Mouse (Mus musculus) myocyte (in vitro differentiated cells): ENCODE measurements at regions not wholly inside any gene's neighbourhood (a gene's known extent, or its start where the extent isn't known, plus 50 kb on each side); places are given as distances from the start of the nearest gene placed in this dataset.

Experiments used
- H3K27me3 ChIP-seq: one replicate; pipeline ENCODE4 v1.6.1; 2011; ENCODE audit not compliant: control insufficient read depth, insufficient read depth, insufficient read length
- H3K36me3 ChIP-seq: one replicate; pipeline ENCODE4 v1.6.1; 2011; ENCODE audit not compliant: control insufficient read depth, insufficient read depth
- H3K4me2 ChIP-seq: one replicate; pipeline ENCODE4 v1.6.1; 2011; ENCODE audit warnings: low read depth, control low read depth
- H3K4me3 ChIP-seq: one replicate; pipeline ENCODE4 v1.5.1; 2011; ENCODE audit warnings: mild to moderate bottlenecking, control low read depth, moderate library complexity
- H3K79me2 ChIP-seq: one replicate; pipeline ENCODE4 v1.6.1; 2011; ENCODE audit not compliant: control insufficient read depth, insufficient read depth
- H3ac ChIP-seq: one replicate; pipeline ENCODE4 v1.6.1; 2011; ENCODE audit not compliant: control insufficient read depth, insufficient read length
- CEBPB ChIP-seq: IDR thresholded peaks from 2 replicates; pipeline ENCODE4 v1.6.1; 2011; ENCODE audit warnings: mild to moderate bottlenecking, moderate library complexity; ENCODE audit not compliant: poor library complexity, insufficient read depth, severe bottlenecking
- E2F4 ChIP-seq: IDR thresholded peaks from one replicate; pipeline ENCODE4 v1.6.1; 2011; ENCODE audit warnings: mild to moderate bottlenecking, control low read depth, moderate library complexity; ENCODE audit not compliant: insufficient read depth
- MAX ChIP-seq: IDR thresholded peaks from one replicate; pipeline ENCODE4 v1.6.1; 2011; ENCODE audit warnings: low read depth, mild to moderate bottlenecking, control low read depth
- MYOD1 ChIP-seq, 3 experiments: IDR thresholded peaks; one replicate each; pipeline ENCODE4 v1.6.1; 2011; ENCODE audit warnings: control low read depth in 2 of 3, low read depth in 2 of 3, mild to moderate bottlenecking in 2 of 3, moderate library complexity in 1 of 3; ENCODE audit not compliant: insufficient read length in 2 of 3, control insufficient read depth in 1 of 3
- MYOG ChIP-seq, 3 experiments: IDR thresholded peaks; one replicate each; pipeline ENCODE4 v1.6.1; 2011; ENCODE audit warnings: control low read depth in 2 of 3, low read depth in 2 of 3, mild to moderate bottlenecking in 2 of 3; ENCODE audit not compliant: insufficient read length in 2 of 3, control insufficient read depth in 1 of 3, insufficient read depth in 1 of 3
- POLR2A ChIP-seq: IDR thresholded peaks from one replicate; pipeline ENCODE4 v1.6.1; 2011; ENCODE audit warnings: low read depth, mild to moderate bottlenecking, control low read depth, moderate library complexity; ENCODE audit not compliant: insufficient read length
- POLR2AphosphoS2 ChIP-seq: IDR thresholded peaks from one replicate; pipeline ENCODE4 v1.6.1; 2011; ENCODE audit warnings: low read depth, control low read depth; ENCODE audit not compliant: insufficient read length
- REST ChIP-seq: IDR thresholded peaks from one replicate; pipeline ENCODE4 v1.6.1; 2011; ENCODE audit warnings: mild to moderate bottlenecking, control low read depth, moderate library complexity; ENCODE audit not compliant: insufficient read depth, insufficient read length
- SRF ChIP-seq: IDR thresholded peaks from one replicate; pipeline ENCODE4 v1.6.1; 2011; ENCODE audit warnings: low read depth; ENCODE audit not compliant: control insufficient read depth, insufficient read length
- TCF12 ChIP-seq: IDR thresholded peaks from one replicate; pipeline ENCODE4 v1.6.1; 2011; ENCODE audit warnings: mild to moderate bottlenecking, control low read depth; ENCODE audit not compliant: poor library complexity, insufficient read depth, severe bottlenecking
- TCF3 ChIP-seq: IDR thresholded peaks from one replicate; pipeline ENCODE4 v1.6.1; 2011; ENCODE audit warnings: low read depth, control low read depth; ENCODE audit not compliant: insufficient read length
- USF1 ChIP-seq: IDR thresholded peaks from one replicate; pipeline ENCODE4 v1.6.1; 2011; ENCODE audit warnings: low read depth, mild to moderate bottlenecking, control low read depth, moderate library complexity

- no peak for TF ChIP-seq MAX
- TF ChIP-seq SRF = no peak
- TF ChIP-seq CEBPB = no peak
- no peak for TF ChIP-seq MYOG (IDR thresholded peaks at IDR 0.05; ENCODE audit: control insufficient read depth in 1 of 3, insufficient read depth in 1 of 3, insufficient read length in 2 of 3, low read depth in 2 of 3)
- no peak for TF ChIP-seq REST
- no peak for TF ChIP-seq TCF3
- no peak for TF ChIP-seq USF1
- TF ChIP-seq E2F4 = no peak
- no peak for TF ChIP-seq POLR2AphosphoS2
- TF ChIP-seq MYOD1 (IDR thresholded peaks at IDR 0.05; ENCODE audit: control insufficient read depth in 1 of 3, insufficient read length in 2 of 3, low read depth in 2 of 3) = no peak
- TF ChIP-seq TCF12 = no peak
- no peak overlapping the region for H3ac ChIP-seq
- H3K36me3 ChIP-seq = no peaks in the 10 kb centered on the region
- H3K4me2 ChIP-seq = no peak overlapping the region
- H3K27me3 ChIP-seq = no peaks in the 10 kb centered on the region
- no peak overlapping the region for H3K4me3 ChIP-seq
- H3K79me2 ChIP-seq = no peaks in the 10 kb centered on the region
Observed at GRCm38 (mm10) chr10:111867538-111867937, 104.9 kb upstream of the Krr1 start.

GRCm38 (mm10) chr10:111880354-111880753, 92.1 kb upstream of the Krr1 start:
- Histone ChIP-seq H3K27me3 (no peaks in the 10 kb centered on the region), H3K79me2 (no peaks in the 10 kb centered on the region), H3K36me3 (no peaks in the 10 kb centered on the region), H3ac (no peak overlapping the region), H3K4me3 (no peak overlapping the region), H3K4me2 (no peak overlapping the region)
- no peak for TF ChIP-seq MYOG (IDR thresholded peaks at IDR 0.05; ENCODE audit: control insufficient read depth in 1 of 3, insufficient read depth in 1 of 3, insufficient read length in 2 of 3, low read depth in 2 of 3)
- TF ChIP-seq CEBPB = no peak
- TF ChIP-seq E2F4 = no peak
- TF ChIP-seq MAX = no peak
- TF ChIP-seq POLR2A = no peak
- TF ChIP-seq USF1 = no peak
- TF ChIP-seq SRF = no peak

- Histone ChIP-seq H3K27me3 (no peaks in the 10 kb centered on the region), H3ac (no peak overlapping the region), H3K4me3 (no peak overlapping the region), H3K36me3 (no peaks in the 10 kb centered on the region), H3K79me2 (no peaks in the 10 kb centered on the region), H3K4me2 (no peak overlapping the region)
- no peak for TF ChIP-seq MAX
- TF ChIP-seq MYOG (IDR thresholded peaks at IDR 0.05; ENCODE audit: control insufficient read depth in 1 of 3, insufficient read depth in 1 of 3, insufficient read length in 2 of 3, low read depth in 2 of 3) = no peak
- TF ChIP-seq REST = no peak
- TF ChIP-seq POLR2AphosphoS2 = no peak
- no peak for TF ChIP-seq E2F4
- no peak for TF ChIP-seq POLR2A
- no peak for TF ChIP-seq TCF3
Observed at GRCm38 (mm10) chr10:111881339-111882211, 90.9 kb upstream of the Krr1 start.

- no peak overlapping the region for H3K4me3 ChIP-seq
- no peaks in the 10 kb centered on the region for H3K27me3 ChIP-seq
- no peaks in the 10 kb centered on the region for H3K36me3 ChIP-seq
- H3ac ChIP-seq = no peak overlapping the region
- no peaks in the 10 kb centered on the region for H3K79me2 ChIP-seq
- no peak for TF ChIP-seq TCF12
- TF ChIP-seq MAX = no peak
- no peak for TF ChIP-seq MYOD1 (IDR thresholded peaks at IDR 0.05; ENCODE audit: control insufficient read depth in 1 of 3, insufficient read length in 2 of 3, low read depth in 2 of 3)
- no peak for TF ChIP-seq MYOG (IDR thresholded peaks at IDR 0.05; ENCODE audit: control insufficient read depth in 1 of 3, insufficient read depth in 1 of 3, insufficient read length in 2 of 3, low read depth in 2 of 3)
- no peak for TF ChIP-seq USF1
- no peak for TF ChIP-seq POLR2AphosphoS2
- no peak for TF ChIP-seq POLR2A
- no peak for TF ChIP-seq SRF
- no peak for TF ChIP-seq CEBPB
- TF ChIP-seq REST = no peak
- no peak for TF ChIP-seq TCF3
- no peak for TF ChIP-seq E2F4
- no peak overlapping the region for H3K4me2 ChIP-seq
Observed at GRCm38 (mm10) chr10:111882521-111882920, 89.9 kb upstream of the Krr1 start.

GRCm38 (mm10) chr10:111884701-111885100, 87.8 kb upstream of the Krr1 start:
- no peak overlapping the region for H3K4me2 ChIP-seq
- no peak overlapping the region for H3K4me3 ChIP-seq
- H3K36me3 ChIP-seq = no peaks in the 10 kb centered on the region
- H3K27me3 ChIP-seq = no peaks in the 10 kb centered on the region
- no peaks in the 10 kb centered on the region for H3K79me2 ChIP-seq
- H3ac ChIP-seq = no peak overlapping the region
- TF ChIP-seq CEBPB (no peak), SRF (no peak)
